Mouse (Mus musculus) E14TG2a.4 (cell line): ENCODE results near the gene Lgmn.

Source experiments
- CTCF ChIP-seq: conservative IDR thresholded peaks from 2 replicates; pipeline ENCODE4 v1.5.1; 2014; ENCODE audit warnings: low read length
- POU5F1 ChIP-seq: IDR thresholded peaks from 2 replicates; pipeline ENCODE4 v1.6.1; 2014; ENCODE audit warnings: low read length, borderline replicate concordance

DNA sequence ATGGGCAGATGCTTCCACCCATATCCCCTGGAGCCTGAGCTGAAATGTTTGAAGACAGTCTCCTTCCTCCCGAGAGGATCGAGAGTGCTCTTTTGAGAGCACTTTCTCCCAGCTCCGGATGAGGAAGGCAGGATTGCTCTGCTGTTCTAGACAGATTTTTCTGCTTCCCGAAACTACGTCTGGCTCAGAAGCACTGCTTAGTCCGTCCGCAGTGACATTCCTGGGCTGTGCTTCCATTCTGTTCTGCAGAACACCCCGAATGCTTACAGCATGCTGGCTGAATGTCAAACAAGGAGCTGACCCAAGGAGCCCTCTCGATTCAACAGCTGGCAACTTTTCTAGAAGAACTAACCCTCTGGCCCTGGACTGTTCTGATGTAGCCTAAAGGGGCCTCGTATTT, 10.8 kb upstream of the Lgmn start:
- TF ChIP-seq CTCF (no peak), POU5F1 (no peak)
